Mouse (Mus musculus): ENCODE measurements around the gene Olfr733.

Olfr733 gene

GRCm38 (mm10) chr14:50301422-50301821, at the start of gene Olfr733:
TSS of gene Olfr733 (minus strand) at chr14:50301522.
- DNase-seq: no peak

DNA sequence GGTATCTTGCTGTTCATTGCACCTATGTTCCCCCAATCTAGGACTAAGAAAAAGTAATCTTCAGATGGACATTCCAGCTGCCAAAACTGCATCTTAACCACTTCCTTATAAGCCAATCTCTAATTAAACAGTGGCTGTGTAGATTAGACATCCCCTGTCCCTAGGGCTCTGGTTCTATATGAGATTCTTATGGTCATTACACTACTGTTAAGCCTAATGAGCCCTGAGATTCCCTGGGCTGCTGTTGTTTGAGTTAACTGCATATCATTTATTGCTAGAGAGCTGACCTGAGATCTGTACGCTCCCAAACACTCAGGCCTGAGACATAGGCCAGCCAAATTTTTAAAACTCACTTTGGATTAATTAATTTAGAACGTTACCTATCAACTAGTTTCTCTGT, 47.5 kb upstream of the Olfr733 start, which contains the start of gene Olfr735:
Olfr735 (minus strand) TSS at position 77 of the 400 bp plus-strand sequence.
- DNase-seq: no peak

GRCm38 (mm10) chr14:50326661-50327060, 25.3 kb upstream of the Olfr733 start, which contains the start of gene Olfr734:
TSS of gene Olfr734 (minus strand) at chr14:50326761.
- no peak for DNase-seq

- DNase-seq: no peak
Observed at GRCm38 (mm10) chr14:50284106-50284505, 17.2 kb downstream of the Olfr733 start, which contains the start of gene Olfr732. TSS of gene Olfr732 (minus strand) at chr14:50284206.

All from cerebellum, postnatal 14 days (tissue).